Mouse (Mus musculus) stomach, postnatal 0 days (tissue): ENCODE data around the gene Cby1.

ENCODE experiments used
- CTCF ChIP-seq: IDR thresholded peaks from 2 replicates; pipeline ENCODE4 v1.5.1; 2016; ENCODE audit warnings: antibody characterized with exemption, low read depth, mild to moderate bottlenecking, moderate library complexity
- EP300 ChIP-seq: optimal IDR thresholded peaks from 2 replicates; pipeline ENCODE3; 2016; ENCODE audit warnings: antibody characterized with exemption

- peak; percentile 70 for TF ChIP-seq CTCF
- TF ChIP-seq EP300: no peak
Observed at GRCm38 (mm10) chr15:79651481-79651880, 7.5 kb upstream of the Cby1 start.
